Mouse (Mus musculus) cerebellum, postnatal 25 days (tissue): ENCODE results near the gene Pdzd7.
A peak's percentile ranks its signal among the peaks of the same experiment; 100 is the strongest.
"Not testable (repeated sequence)": the region's sequence is repeated elsewhere in the genome, so short reads cannot be mapped to it uniquely, and the experiment has no call there.

Experiments
- DNase-seq, 2 experiments: peaks; one replicate each; pipeline ENCODE4 v3.0.0; 2021; ENCODE audit warnings: mixed read lengths in 2 of 2

The Pdzd7 gene

GRCm38 (mm10) chr19:45058113-45058839 lies 12.8 kb upstream of the Pdzd7 start:
- DNase-seq, result peak; percentile 91 to 94

GRCm38 (mm10) chr19:45057724-45058112 lies 12.2 kb upstream of the Pdzd7 start:
- no peak for DNase-seq

- DNase-seq, result no peak
Measured at GRCm38 (mm10) chr19:45056908-45057698, 11.6 kb upstream of the Pdzd7 start.

GRCm38 (mm10) chr19:45056364-45056763 lies 10.8 kb upstream of the Pdzd7 start:
- no peak for DNase-seq

GRCm38 (mm10) chr19:45054892-45055690 lies 9.6 kb upstream of the Pdzd7 start:
- no peak for DNase-seq

GRCm38 (mm10) chr19:45053451-45053850 lies 7.9 kb upstream of the Pdzd7 start:
- no peak for DNase-seq

- no peak for DNase-seq
Measured at GRCm38 (mm10) chr19:45049523-45049922, 4.0 kb upstream of the Pdzd7 start.

GRCm38 (mm10) chr19:45048644-45049365 lies 3.3 kb upstream of the Pdzd7 start:
- DNase-seq, result peak in 1 of 2 experiments; percentile 24

GRCm38 (mm10) chr19:45047935-45048643 lies 2.6 kb upstream of the Pdzd7 start:
- DNase-seq, result peak; percentile 66 to 70

- peak; percentile 97 for DNase-seq
Measured at GRCm38 (mm10) chr19:45047417-45047934, 2.0 kb upstream of the Pdzd7 start, which contains the start of gene Sfxn3. Gene Sfxn3, plus strand, starts transcription at chr19:45047503.

- peak; percentile 95 to 97 for DNase-seq
Measured at GRCm38 (mm10) chr19:45046523-45047321, 1.2 kb upstream of the Pdzd7 start.

- no peak for DNase-seq
Measured at GRCm38 (mm10) chr19:45045236-45045635, 281 bp downstream of the Pdzd7 start.

GRCm38 (mm10) chr19:45044389-45044927 lies 1.1 kb downstream of the Pdzd7 start:
- DNase-seq, result no peak

GRCm38 (mm10) chr19:45040214-45040613 lies 5.3 kb downstream of the Pdzd7 start:
- no peak for DNase-seq

- not testable (repeated sequence) for DNase-seq
Measured at GRCm38 (mm10) chr19:45038198-45038597, 7.3 kb downstream of the Pdzd7 start.

- peak in 1 of 2 experiments; percentile 70 for DNase-seq
Measured at GRCm38 (mm10) chr19:45036867-45037266, 8.7 kb downstream of the Pdzd7 start.

GRCm38 (mm10) chr19:45032570-45033332 lies 12.8 kb downstream of the Pdzd7 start:
- peak in 1 of 2 experiments; percentile 64 for DNase-seq

GRCm38 (mm10) chr19:45031780-45032179 lies 13.7 kb downstream of the Pdzd7 start:
- DNase-seq, result peak; percentile 87 to 90
